Mouse (Mus musculus) G1E (cell line): ENCODE data around the gene Ralgapa1.

Experiments
- CTCF ChIP-seq: IDR thresholded peaks from 2 replicates; pipeline ENCODE4 v1.5.1; 2012; ENCODE audit warnings: low read depth, low read length, inconsistent platforms, mixed read lengths
- GATA1 ChIP-seq: IDR thresholded peaks from 2 replicates; pipeline ENCODE4 v1.6.1; 2012; ENCODE audit warnings: borderline replicate concordance, low read length, inconsistent platforms, mixed read lengths
- GATA2 ChIP-seq: IDR thresholded peaks from 2 replicates; pipeline ENCODE4 v1.6.1; 2012; ENCODE audit warnings: low read depth, low read length, inconsistent platforms, borderline replicate concordance
- POLR2AphosphoS5 ChIP-seq: IDR thresholded peaks from 2 replicates; pipeline ENCODE4 v1.6.1; 2012; ENCODE audit warnings: low read depth, low read length, inconsistent platforms; ENCODE audit not compliant: insufficient replicate concordance
- TAL1 ChIP-seq: conservative IDR thresholded peaks from 2 replicates; pipeline ENCODE4 v1.6.1; 2012; ENCODE audit warnings: low read depth, low read length, inconsistent platforms, mixed read lengths

- TF ChIP-seq CTCF, result no peak
- TF ChIP-seq TAL1, result no peak
- no peak for TF ChIP-seq GATA1
- no peak for TF ChIP-seq POLR2AphosphoS5
- no peak for TF ChIP-seq GATA2
These were observed 198.2 kb downstream of the Ralgapa1 start for GRCm38 (mm10) chr12:55622615-55623245.
